Mouse (Mus musculus): ENCODE data around the gene Cul3. TPM values are rescaled to one million over a fixed set of nuclear protein-coding genes. Genes with fewer than 3 reads are reported as not detected.

The Cul3 gene
- polyA plus RNA-seq, 1 experiment from 2014 or later = 29.1 TPM

DNA sequence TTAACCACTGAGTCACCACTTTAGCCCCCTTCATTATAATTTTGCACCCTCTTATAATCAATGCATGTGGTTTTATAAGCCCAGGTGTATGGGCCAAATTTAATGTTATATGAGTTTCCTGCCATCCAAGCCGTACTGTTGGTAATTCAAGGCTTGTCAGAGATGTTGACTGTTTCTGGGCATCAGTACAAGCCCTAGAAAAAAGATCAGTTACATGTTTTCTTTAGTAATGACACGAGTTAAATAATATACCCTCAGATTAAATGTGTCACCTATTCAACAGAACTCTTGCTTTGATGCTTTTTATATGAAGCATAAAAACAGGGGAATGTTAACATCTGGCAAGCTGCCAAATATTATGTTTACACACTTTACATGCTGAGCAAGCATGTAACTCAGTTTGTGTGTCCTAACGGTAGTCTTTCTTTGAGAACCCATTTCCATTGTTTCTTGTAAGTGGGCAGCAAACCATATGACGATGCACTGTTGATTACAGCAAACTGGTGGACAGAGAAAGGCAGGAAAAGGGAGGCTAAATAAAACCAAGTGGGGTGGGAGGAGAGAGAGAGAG, 19.8 kb upstream of the Cul3 start:
- no peak overlapping the region for H3K4me3 ChIP-seq

DNA sequence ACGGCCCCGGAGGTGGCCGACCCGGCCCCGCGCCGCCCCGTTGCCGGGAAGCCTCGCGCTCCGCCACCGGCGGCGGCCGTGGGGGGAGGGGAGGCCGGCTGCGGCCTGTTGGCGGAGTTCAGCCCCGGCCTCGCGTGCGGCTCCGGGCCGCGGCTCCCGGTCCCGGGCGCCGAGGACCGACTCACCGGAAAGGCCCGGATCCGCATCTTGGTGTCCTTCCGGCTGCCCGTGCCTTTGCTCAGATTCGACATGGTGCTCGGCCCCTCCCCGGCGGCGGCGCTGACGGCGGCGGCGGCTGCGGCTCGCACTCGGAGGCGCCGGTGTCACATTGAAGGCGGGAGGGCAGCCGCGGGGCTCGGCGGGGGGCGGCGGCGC, 232 bp downstream of the Cul3 start:
- Histone ChIP-seq H3K27ac (peak overlapping the region; percentile 97), H3K27me3 (no peaks in the 10 kb centered on the region), H3K4me2 (peak overlapping the region; percentile 53), H3K4me3 (peak overlapping the region; percentile 95), H3K9ac (peak overlapping the region; percentile 97), H3K36me3 (no peaks in the 10 kb centered on the region), H3K9me3 (no peaks in the 10 kb centered on the region), H3K4me1 (peaks cover 15% of the 10 kb centered on the region)
- no peak for ATAC-seq (ENCODE audit: insufficient number of reproducible peaks, low FRiP score, low TSS enrichment, low read depth)
- WGBS = 1% methylated on average over 37 of the region's 59 CpGs

More for the DNA sequence above, 19.8 kb upstream of the Cul3 start:
- no peak overlapping the region for H3K4me2 ChIP-seq
- ATAC-seq (ENCODE audit: insufficient number of reproducible peaks, low FRiP score, low TSS enrichment, low read depth) = no peak
- H3K36me3 ChIP-seq = no peaks in the 10 kb centered on the region
- no peaks in the 10 kb centered on the region for H3K9me3 ChIP-seq
- no peaks in the 10 kb centered on the region for H3K27me3 ChIP-seq
- no peak overlapping the region for H3K27ac ChIP-seq
- H3K9ac ChIP-seq = no peak overlapping the region
- 24% methylated on average over 4 of the region's 4 CpGs for WGBS
- H3K4me1 ChIP-seq = no peaks in the 10 kb centered on the region

DNA sequence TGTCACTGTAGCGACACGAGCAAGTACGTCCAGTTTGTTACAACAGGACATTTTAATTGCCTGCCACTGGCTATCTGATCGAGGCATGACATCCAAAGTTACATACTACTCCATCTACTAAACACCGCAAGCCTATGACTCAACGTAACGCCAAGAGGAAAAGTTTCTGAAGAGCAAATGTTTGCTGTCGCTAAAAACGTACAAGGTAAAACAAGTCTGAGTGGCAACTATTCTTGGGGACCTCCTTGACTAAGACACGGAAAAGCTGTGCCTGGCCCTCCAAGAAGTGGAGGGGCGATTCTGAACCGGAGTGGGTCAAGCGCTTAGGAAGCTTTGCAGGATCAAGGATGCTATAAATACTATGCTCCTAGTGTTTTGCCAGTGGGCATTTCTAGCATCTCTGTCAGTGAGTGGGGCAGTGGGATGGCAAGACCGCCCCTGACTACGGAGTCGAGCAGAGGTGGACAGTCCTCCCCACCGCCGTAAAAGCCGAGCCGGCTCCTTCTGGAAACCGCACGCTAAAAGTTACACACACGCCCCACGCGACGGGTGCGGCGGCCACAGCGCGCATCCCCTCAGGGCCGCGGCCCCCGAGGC, 757 bp downstream of the Cul3 start:
- Histone ChIP-seq H3K9ac (peak overlapping the region; percentile 97), H3K9me3 (no peaks in the 10 kb centered on the region), H3K27me3 (no peaks in the 10 kb centered on the region), H3K4me1 (peaks cover 15% of the 10 kb centered on the region), H3K4me2 (peak overlapping the region; percentile 53), H3K4me3 (peak overlapping the region; percentile 95), H3K27ac (peak overlapping the region; percentile 97), H3K36me3 (no peaks in the 10 kb centered on the region)
- no peak for ATAC-seq (ENCODE audit: insufficient number of reproducible peaks, low FRiP score, low TSS enrichment, low read depth)
- WGBS = under 1% methylated on average over 33 of the region's 33 CpGs

DNA sequence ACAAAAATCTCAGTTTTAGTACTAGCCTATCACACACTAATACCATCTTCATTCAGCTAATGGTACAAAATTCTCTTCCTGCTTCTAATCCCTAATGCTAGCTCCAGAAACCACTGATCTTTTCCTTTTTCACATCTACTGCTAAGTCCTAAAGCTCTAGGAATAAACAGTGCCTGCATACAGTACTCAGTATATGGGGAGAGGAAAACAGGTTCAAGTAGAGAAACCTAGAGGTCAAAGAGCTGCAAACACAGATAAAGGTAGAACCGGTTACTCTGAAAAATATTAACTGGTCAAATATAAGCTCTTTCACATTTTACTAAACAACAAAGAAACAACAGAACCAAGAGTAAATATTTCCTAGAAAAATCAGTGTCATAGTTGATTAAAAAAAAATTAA, 1.9 kb downstream of the Cul3 start:
- H3K9ac ChIP-seq = no peak overlapping the region
- ATAC-seq (ENCODE audit: insufficient number of reproducible peaks, low FRiP score, low TSS enrichment, low read depth) = no peak
- H3K9me3 ChIP-seq = no peaks in the 10 kb centered on the region
- H3K27me3 ChIP-seq = no peaks in the 10 kb centered on the region
- H3K4me1 ChIP-seq = peaks cover 15% of the 10 kb centered on the region
- H3K4me2 ChIP-seq = peak overlapping the region; percentile 53; the same call in 1 of the 2 replicates
- H3K4me3 ChIP-seq = peak overlapping the region; percentile 23
- WGBS = 43% methylated on average over 1 of the region's 1 CpGs
- no peak overlapping the region for H3K27ac ChIP-seq
- no peaks in the 10 kb centered on the region for H3K36me3 ChIP-seq

DNA sequence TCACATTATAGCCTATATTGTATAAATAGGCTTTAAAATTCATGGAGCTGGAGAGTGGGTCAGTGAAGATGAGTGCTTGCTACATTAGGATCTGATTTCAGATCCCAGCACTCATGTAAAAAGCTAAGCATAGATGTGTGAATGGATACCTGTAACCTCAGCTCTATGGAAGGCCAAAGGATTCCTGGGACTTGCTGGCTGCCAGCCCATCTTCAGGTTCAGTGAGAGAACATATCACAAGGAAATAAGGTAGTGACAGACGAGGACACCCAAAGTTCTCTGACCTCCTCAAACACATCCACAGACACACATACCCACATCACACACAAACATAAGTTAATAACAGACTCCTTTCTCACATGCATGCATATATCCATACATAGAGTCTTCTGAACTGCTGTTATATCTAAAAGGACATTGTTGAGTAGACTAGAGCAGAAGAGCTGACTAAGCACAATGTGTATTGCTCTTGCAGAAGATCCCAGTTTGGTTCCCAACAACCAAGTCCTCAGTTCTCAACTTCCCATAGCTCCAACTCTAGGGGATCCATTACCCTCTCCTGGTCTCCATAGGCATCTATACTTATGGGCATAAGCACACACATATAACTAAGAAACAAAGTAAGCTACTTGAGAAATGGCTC, 4.4 kb downstream of the Cul3 start:
- Histone ChIP-seq H3K36me3 (no peaks in the 10 kb centered on the region), H3K4me1 (peaks cover 19% of the 10 kb centered on the region), H3K27ac (no peak overlapping the region), H3K9me3 (no peaks in the 10 kb centered on the region), H3K9ac (no peak overlapping the region), H3K27me3 (no peaks in the 10 kb centered on the region), H3K4me3 (no peak overlapping the region), H3K4me2 (no peak overlapping the region)
- WGBS = 85% methylated on average over 1 of the region's 1 CpGs
- no peak for ATAC-seq (ENCODE audit: insufficient number of reproducible peaks, low FRiP score, low TSS enrichment, low read depth)

DNA sequence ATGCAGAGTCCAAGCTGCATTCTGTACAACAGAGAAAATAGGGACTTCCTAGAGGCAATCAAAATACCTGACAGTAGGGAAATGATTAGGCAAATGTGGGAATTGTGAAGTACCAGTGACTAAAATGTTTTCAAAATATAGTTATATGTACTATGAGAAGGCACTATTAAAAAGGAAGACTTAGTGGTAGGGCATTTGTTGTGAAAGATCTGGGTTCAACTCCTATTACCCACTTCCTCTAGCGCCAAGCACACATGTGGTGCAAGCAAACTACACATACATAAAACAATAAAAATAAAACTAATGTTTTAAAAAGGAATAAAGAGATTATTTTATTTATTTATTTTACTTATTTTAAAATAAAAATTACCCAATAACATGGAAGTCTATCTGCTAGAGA, 5.2 kb downstream of the Cul3 start:
- H3K36me3 ChIP-seq = no peaks in the 10 kb centered on the region
- 92% methylated on average over 1 of the region's 1 CpGs for WGBS
- ATAC-seq (ENCODE audit: insufficient number of reproducible peaks, low FRiP score, low TSS enrichment, low read depth) = no peak
- H3K4me1 ChIP-seq = peaks cover 20% of the 10 kb centered on the region
- H3K9me3 ChIP-seq = no peaks in the 10 kb centered on the region
- H3K9ac ChIP-seq = no peak overlapping the region
- no peak overlapping the region for H3K4me2 ChIP-seq
- no peak overlapping the region for H3K27ac ChIP-seq
- no peak overlapping the region for H3K4me3 ChIP-seq
- H3K27me3 ChIP-seq = no peaks in the 10 kb centered on the region

DNA sequence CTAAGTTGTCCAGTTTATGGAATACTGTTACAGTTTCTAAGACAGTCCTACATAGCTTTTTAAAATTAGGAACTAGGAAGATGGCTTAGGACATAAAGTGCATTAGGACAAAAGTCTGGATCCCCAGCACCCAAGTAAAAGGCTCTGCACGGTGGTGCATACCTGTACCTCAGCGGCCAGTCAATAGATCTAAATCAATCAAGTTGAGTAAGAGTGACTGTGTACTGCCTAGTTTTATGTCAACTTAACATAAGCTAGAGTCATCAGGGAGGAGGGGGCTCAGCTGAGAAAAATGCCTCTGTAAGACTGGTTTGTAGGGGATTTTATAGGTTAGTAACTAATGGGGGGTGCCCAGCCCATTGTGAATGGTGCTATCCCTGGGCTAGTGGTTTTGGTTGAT, 9.3 kb downstream of the Cul3 start:
- ATAC-seq (ENCODE audit: insufficient number of reproducible peaks, low FRiP score, low TSS enrichment, low read depth) = no peak
- Histone ChIP-seq H3K27me3 (no peaks in the 10 kb centered on the region), H3K9ac (no peak overlapping the region), H3K4me2 (no peak overlapping the region), H3K4me3 (no peak overlapping the region), H3K36me3 (no peaks in the 10 kb centered on the region), H3K27ac (no peak overlapping the region), H3K4me1 (peaks cover 8% of the 10 kb centered on the region; the same call in 1 of the 2 replicates), H3K9me3 (no peaks in the 10 kb centered on the region)
- WGBS = 72% methylated on average over 2 of the region's 2 CpGs

DNA sequence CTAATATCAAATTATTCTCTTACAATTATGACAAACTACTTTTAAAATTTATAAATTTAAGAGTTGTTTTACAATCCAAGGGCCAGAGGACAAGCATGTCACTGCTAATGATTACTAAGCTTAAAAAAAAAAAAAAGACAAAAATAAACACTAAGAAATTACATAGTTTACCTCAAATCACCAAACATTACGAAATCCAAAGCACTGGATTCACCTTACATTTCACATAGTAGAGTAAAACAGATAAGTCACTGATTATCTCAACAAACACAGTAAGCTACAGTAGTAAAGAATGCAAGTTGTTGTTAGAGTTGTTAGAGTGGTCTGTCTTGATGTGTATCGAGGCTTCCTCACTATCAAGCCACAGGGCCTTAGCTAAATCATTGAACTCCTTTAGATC, 14.5 kb downstream of the Cul3 start:
- Histone ChIP-seq H3K9me3 (no peaks in the 10 kb centered on the region), H3K4me3 (no peak overlapping the region), H3K4me1 (0 out of 2 replicates have a peak, but pooled peaks cover under 1% of the 10 kb centered on the region), H3K27ac (no peak overlapping the region), H3K4me2 (no peak overlapping the region), H3K27me3 (no peaks in the 10 kb centered on the region), H3K36me3 (peaks cover 3% of the 10 kb centered on the region; the same call in 1 of the 2 replicates), H3K9ac (no peak overlapping the region)
- ATAC-seq (ENCODE audit: insufficient number of reproducible peaks, low FRiP score, low TSS enrichment, low read depth) = no peak
- 88% methylated on average over 2 of the region's 2 CpGs for WGBS

DNA sequence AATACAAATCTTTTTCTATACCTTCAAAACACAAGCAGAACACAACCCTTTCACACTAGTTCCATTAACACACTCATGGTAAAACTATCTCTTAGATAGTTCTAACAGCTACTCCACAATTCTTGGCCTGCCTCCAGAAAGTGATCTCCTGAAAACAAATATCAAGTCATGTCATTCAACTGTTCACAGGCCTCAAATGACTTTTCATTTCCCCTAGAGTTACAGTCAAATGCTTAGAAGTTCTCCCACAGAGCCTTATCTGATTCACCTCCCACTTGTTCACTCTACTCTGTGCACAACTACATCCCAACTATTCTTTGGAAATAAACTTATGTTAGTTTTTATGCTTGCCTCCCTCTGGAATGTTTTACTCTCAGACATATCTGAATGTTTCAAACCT, 15.9 kb downstream of the Cul3 start:
- Histone ChIP-seq H3K27ac (no peak overlapping the region), H3K9ac (no peak overlapping the region), H3K36me3 (peaks cover 3% of the 10 kb centered on the region; the same call in 1 of the 2 replicates), H3K4me1 (no peaks in the 10 kb centered on the region), H3K27me3 (no peaks in the 10 kb centered on the region), H3K4me3 (no peak overlapping the region), H3K9me3 (no peaks in the 10 kb centered on the region), H3K4me2 (no peak overlapping the region)
- no peak for ATAC-seq (ENCODE audit: insufficient number of reproducible peaks, low FRiP score, low TSS enrichment, low read depth)

DNA sequence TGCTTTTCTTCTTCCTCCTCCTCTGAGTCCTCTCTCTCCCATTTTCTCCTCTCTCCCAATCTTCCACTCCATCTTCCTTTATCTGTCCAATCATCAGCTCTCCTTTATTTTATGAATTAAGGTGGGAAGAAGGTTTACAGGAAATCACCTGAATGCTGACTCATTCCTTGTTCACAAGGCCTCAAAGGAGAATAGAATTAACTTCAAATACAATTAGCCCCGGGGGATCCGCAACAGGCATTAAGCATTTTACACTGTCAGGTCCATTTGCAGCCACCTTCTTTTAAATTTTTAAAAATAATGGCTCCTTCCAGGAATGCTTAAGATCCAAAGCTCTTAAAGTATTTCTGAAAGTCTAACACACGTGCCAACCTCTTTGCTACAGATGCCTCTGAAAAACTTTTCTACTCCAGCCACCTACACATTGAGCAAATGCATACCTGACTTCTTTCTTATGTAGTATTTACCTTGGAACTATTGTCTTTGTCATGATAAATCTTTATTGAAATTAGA, 24.7 kb downstream of the Cul3 start:
- Histone ChIP-seq H3K27me3 (no peaks in the 10 kb centered on the region), H3K36me3 (no peaks in the 10 kb centered on the region), H3K4me2 (no peak overlapping the region), H3K4me1 (no peaks in the 10 kb centered on the region), H3K27ac (no peak overlapping the region), H3K9ac (no peak overlapping the region), H3K4me3 (no peak overlapping the region), H3K9me3 (no peaks in the 10 kb centered on the region)
- WGBS = 85% methylated on average over 3 of the region's 3 CpGs
- ATAC-seq (ENCODE audit: insufficient number of reproducible peaks, low FRiP score, low TSS enrichment, low read depth) = no peak

DNA sequence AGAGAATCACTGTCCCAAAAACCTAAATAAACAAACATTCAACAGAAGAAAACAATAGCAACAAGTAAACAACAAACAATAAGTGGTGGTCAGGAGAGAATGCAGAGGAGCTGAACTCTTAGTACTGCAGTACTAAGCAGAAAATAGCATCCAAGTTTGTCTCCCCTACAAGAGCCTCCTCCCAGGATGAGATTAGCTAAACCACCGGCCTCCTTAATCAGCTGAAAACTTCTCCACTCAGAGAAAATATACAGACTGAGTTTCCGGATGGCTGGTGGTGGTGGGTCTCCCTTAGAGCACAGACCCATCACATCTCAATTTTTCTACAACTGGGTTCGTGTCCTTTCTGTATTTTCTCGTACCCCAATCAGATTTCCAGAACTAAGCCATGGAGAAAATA, 47.0 kb downstream of the Cul3 start:
- Histone ChIP-seq H3K9ac (no peak overlapping the region), H3K4me3 (no peak overlapping the region), H3K4me1 (no peaks in the 10 kb centered on the region), H3K27ac (no peak overlapping the region), H3K9me3 (no peaks in the 10 kb centered on the region), H3K4me2 (no peak overlapping the region), H3K36me3 (no peaks in the 10 kb centered on the region), H3K27me3 (no peaks in the 10 kb centered on the region)
- WGBS = 85% methylated on average over 4 of the region's 4 CpGs
- ATAC-seq (ENCODE audit: insufficient number of reproducible peaks, low FRiP score, low TSS enrichment, low read depth) = no peak

DNA sequence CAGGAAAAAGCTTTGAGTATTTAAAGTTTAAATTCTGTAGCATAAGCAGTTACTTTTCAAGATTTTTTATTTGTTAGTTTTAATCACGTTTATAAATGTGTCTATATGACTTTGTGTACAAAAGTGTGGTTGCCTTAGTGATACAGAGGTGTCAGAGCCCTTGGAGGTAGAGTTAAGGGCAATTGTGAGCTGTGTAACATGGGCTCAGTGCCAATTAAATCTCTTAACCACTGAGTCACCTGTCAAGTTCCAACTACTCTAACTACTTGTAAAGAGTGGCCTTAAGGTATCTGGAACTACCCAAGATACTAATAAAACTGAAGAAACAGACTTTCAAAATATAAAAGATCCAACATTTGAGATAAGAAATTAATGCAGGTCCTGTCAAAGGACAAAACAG, 61.5 kb downstream of the Cul3 start:
- Histone ChIP-seq H3K4me3 (no peak overlapping the region), H3K27ac (no peak overlapping the region), H3K4me1 (no peaks in the 10 kb centered on the region), H3K9ac (no peak overlapping the region), H3K36me3 (peaks cover 31% of the 10 kb centered on the region), H3K9me3 (no peaks in the 10 kb centered on the region), H3K27me3 (no peaks in the 10 kb centered on the region), H3K4me2 (no peak overlapping the region)
- no peak for ATAC-seq (ENCODE audit: insufficient number of reproducible peaks, low FRiP score, low TSS enrichment, low read depth)
- WGBS = 66% methylated on average over 1 of the region's 1 CpGs
